Mouse (Mus musculus): ENCODE results near the gene Wnt8b. TPM values are rescaled to one million over a fixed set of nuclear protein-coding genes. Genes with fewer than 3 reads are reported as not detected.

The Wnt8b gene
- 0.16 TPM for polyA plus RNA-seq (2015; fragmentation: Illumina TruSeq; extraction: RNeasy Lipid Tissue Mini Kit (QIAGEN cat#74804); ENCODE audit: low read depth, low replicate concordance)

GRCm38 (mm10) chr19:44493128-44493527 lies at the start of gene Wnt8b:
TSS of gene Wnt8b (plus strand) at chr19:44493472.

DNA sequence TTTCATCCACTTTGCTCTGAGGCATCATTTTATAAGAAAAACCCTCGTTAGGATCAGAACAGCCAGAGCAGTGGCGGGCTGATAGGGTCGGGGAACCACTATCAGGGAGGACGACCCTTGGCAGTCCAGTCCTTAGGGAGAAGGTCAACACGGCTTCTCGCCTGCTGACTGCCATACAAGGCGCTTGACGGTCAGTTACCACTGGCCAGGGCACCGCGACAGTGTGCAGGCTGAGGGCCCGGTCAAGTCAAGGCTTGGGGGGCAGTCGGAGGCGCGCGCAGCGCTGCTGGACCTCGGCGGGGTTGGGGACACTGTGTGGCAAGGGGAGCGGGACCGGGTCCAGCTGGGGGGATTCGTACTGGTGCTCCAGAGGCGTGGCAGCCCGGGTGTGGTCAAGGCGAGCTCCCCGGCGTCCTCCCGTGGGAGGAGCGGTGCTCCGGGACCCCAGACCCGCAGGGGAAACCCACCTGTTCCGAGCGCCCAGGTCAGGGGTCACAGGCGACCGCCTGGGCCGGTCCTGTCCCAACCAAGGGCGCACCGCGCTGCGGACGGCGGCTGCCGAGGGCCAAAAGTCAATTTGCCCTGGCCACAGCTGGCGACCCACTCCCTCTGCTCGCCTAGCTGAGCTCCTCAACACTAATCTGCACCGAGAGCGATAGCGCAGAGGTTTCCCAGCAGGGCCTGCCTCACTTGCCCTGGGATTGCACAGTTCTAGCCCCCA lies 52.2 kb downstream of the Wnt8b start, which contains the start of gene Sec31b:
Sec31b (minus strand) TSS at position 544 of the 721 bp plus-strand sequence.

GRCm38 (mm10) chr19:44552731-44553130 lies 59.5 kb downstream of the Wnt8b start, which contains the start of gene Gm20538:
TSS of gene Gm20538 (minus strand) at chr19:44552831.

GRCm38 (mm10) chr19:44554861-44555590 lies 61.8 kb downstream of the Wnt8b start, which contains the start of gene Ndufb8:
TSS of gene Ndufb8 (minus strand) at chr19:44555440.

DNA sequence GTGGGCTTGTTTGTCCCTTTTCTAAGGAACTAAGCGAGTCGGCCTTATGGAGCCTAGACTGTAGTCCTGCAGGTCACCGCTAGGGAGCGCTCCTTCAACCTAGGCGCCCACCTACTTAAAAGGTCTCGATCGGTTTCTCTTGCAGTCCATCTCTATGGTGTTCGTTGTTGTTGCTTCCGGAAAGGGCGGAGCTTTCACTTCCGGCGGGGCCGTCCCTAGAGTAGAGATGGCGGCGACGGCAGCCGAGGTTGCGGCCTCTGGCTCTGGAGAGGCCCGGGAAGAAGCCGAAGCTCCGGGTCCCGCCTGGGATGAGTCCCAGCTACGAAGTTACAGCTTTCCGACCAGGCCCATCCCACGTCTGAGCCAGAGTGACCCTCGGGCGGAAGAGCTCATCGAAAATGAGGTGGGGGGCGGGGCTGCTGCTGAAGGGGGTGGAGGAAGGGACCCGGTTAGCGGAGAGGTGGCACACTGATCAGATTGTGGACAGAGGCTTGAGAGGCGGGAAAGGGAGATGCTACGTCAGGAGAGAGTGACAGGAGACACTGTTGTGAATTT lies 69.5 kb downstream of the Wnt8b start, which contains the start of gene Hif1an:
Hif1an (plus strand) TSS at position 199 of the 555 bp plus-strand sequence.

Other genes with a start within 250 kb of the Wnt8b start
- 705 TPM for gene Scd2, start 199.8 kb upstream of the Wnt8b start, polyA plus RNA-seq (2015; fragmentation: Illumina TruSeq; extraction: RNeasy Lipid Tissue Mini Kit (QIAGEN cat#74804); ENCODE audit: low read depth, low replicate concordance)
- 0.37 TPM for gene Scd4, start 160.4 kb upstream of the Wnt8b start, polyA plus RNA-seq (2015; fragmentation: Illumina TruSeq; extraction: RNeasy Lipid Tissue Mini Kit (QIAGEN cat#74804); ENCODE audit: low read depth, low replicate concordance)
- gene Scd1, start 85.6 kb upstream of the Wnt8b start, polyA plus RNA-seq (2015; fragmentation: Illumina TruSeq; extraction: RNeasy Lipid Tissue Mini Kit (QIAGEN cat#74804); ENCODE audit: low read depth, low replicate concordance), result 125 TPM
- 0.28 TPM for gene Sec31b, start 52.4 kb downstream of the Wnt8b start, polyA plus RNA-seq (2015; fragmentation: Illumina TruSeq; extraction: RNeasy Lipid Tissue Mini Kit (QIAGEN cat#74804); ENCODE audit: low read depth, low replicate concordance)
- not detected for gene Gm20538, start 59.4 kb downstream of the Wnt8b start, polyA plus RNA-seq (2015; fragmentation: Illumina TruSeq; extraction: RNeasy Lipid Tissue Mini Kit (QIAGEN cat#74804); ENCODE audit: low read depth, low replicate concordance)
- 681 TPM for gene Ndufb8, start 62.0 kb downstream of the Wnt8b start, polyA plus RNA-seq (2015; fragmentation: Illumina TruSeq; extraction: RNeasy Lipid Tissue Mini Kit (QIAGEN cat#74804); ENCODE audit: low read depth, low replicate concordance)
- gene Hif1an, start 69.4 kb downstream of the Wnt8b start, polyA plus RNA-seq (2015; fragmentation: Illumina TruSeq; extraction: RNeasy Lipid Tissue Mini Kit (QIAGEN cat#74804); ENCODE audit: low read depth, low replicate concordance), result 20.2 TPM